8 mouse cellular contexts compared by ENCODE assay signal in the genomic region with DNA sequence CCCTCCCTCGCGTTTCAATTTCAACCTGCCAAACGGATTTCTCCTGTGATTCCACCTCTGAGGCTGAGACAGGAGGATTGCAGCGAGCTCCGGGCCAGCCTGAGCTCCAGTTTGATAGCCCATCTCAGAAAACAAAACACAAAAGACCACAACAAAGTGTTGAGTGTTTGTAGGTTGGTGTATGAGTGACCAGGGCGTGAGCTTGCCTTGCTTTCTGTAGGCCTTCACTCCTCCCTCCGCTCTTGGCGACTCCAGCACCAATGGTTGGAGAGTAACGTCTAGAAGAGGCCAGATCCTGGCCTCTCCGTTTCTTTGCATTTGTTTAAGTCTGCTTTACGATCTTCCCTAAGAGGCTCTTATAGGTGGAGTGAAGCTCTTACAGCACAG. TPM values are rescaled to one million over a fixed set of nuclear protein-coding genes. Genes with fewer than 3 reads are reported as not detected.
DNase-seq lines count a peak whose midpoint lies in the region; ATAC-seq and TF ChIP-seq lines count a peak whose summit lies in the region.

No protein-coding gene starts in this region.

- H3K36me3 ChIP-seq in heart, embryonic 11.5 days (ENCODE audit: control insufficient read depth, insufficient read depth, low read length): no peaks in the 10 kb centered on the region; the same call in 1 of the 2 replicates
- H3K36me3 ChIP-seq in limb, embryonic 14.5 days (ENCODE audit: control insufficient read depth, insufficient read depth, low read length): no peaks in the 10 kb centered on the region

- H3K4me2 ChIP-seq in heart, embryonic 11.5 days: peak overlapping the region; percentile 87
- peak overlapping the region; percentile 85 for H3K4me2 ChIP-seq in limb, embryonic 14.5 days (replicated peaks; ENCODE audit: low read depth, low read length, severe bottlenecking)

- H3K4me3 ChIP-seq in heart, embryonic 11.5 days (ENCODE audit: low read depth, low read length): peak overlapping the region; percentile 87
- peak overlapping the region; percentile 64 for H3K4me3 ChIP-seq in limb, embryonic 14.5 days (replicated peaks; ENCODE audit: low read length)
- peak overlapping the region; percentile 91 for H3K4me3 ChIP-seq in olfactory bulb, adult 2 months (ENCODE audit: insufficient read depth, low read depth, low read length)

- no peaks in the 10 kb centered on the region for H3K9me3 ChIP-seq in heart, embryonic 11.5 days (replicated peaks; ENCODE audit: control insufficient read depth, low read length)
- no peaks in the 10 kb centered on the region for H3K9me3 ChIP-seq in limb, embryonic 14.5 days (ENCODE audit: control insufficient read depth, low read length)

- TF ChIP-seq POLR2A in brain, embryonic 14.5 days (IDR thresholded peaks at IDR 0.05; ENCODE audit: borderline replicate concordance, extremely low read depth, insufficient read depth, insufficient read length, poor library complexity, severe bottlenecking): no peak
- TF ChIP-seq POLR2A in limb, embryonic 14.5 days (IDR thresholded peaks at IDR 0.05; ENCODE audit: borderline replicate concordance, extremely low read depth, insufficient read depth, insufficient read length): no peak
- no peak for TF ChIP-seq POLR2A in olfactory bulb, adult 2 months (IDR thresholded peaks at IDR 0.05; ENCODE audit: insufficient read depth, low read depth, low read length)

- peak overlapping the region; percentile 97 for H3K9ac ChIP-seq in heart, embryonic 11.5 days (ENCODE audit: low read depth, low read length)
- peak overlapping the region; percentile 87 for H3K9ac ChIP-seq in limb, embryonic 14.5 days (ENCODE audit: low read depth, low read length, severe bottlenecking)

- H3K27ac ChIP-seq in heart, embryonic 11.5 days (ENCODE audit: low read depth, low read length): peak overlapping the region; percentile 96
- H3K27ac ChIP-seq in limb, embryonic 14.5 days (replicated peaks; ENCODE audit: low read depth, low read length): peak overlapping the region; percentile 81; the same call in 1 of the 2 replicates
- H3K27ac ChIP-seq in olfactory bulb, adult 2 months (ENCODE audit: insufficient read depth, low read depth, low read length): no peak overlapping the region

- ATAC-seq in heart, embryonic 11.5 days (replicated peaks; ENCODE audit: insufficient number of reproducible peaks, low FRiP score, low TSS enrichment): no peak
- ATAC-seq in limb, embryonic 14.5 days (ENCODE audit: low FRiP score, low read depth): no peak

- TF ChIP-seq CTCF in brain, embryonic 14.5 days (IDR thresholded peaks at IDR 0.05; ENCODE audit: borderline replicate concordance, extremely low read depth, insufficient read depth, insufficient read length): no peak
- TF ChIP-seq CTCF in olfactory bulb, adult 2 months (IDR thresholded peaks at IDR 0.05; ENCODE audit: insufficient read depth, low read depth, low read length): no peak

- WGBS in heart, embryonic 11.5 days (ENCODE audit: insufficient replicate concordance): 29% methylated on average over 11 of the region's 11 CpGs
- 32% methylated on average over 11 of the region's 11 CpGs for WGBS in limb, embryonic 14.5 days
- WGBS in olfactory bulb, adult 2 months: 33% methylated on average over 11 of the region's 11 CpGs

- intact Hi-C loops in heart, postnatal 36 days (cut with DNase I): loop anchor here (5.0 kb wide), 2 partner anchors 79 to 141 kb away; a partner anchor contains a TSS

- no peaks in the 10 kb centered on the region for H3K27me3 ChIP-seq in heart, embryonic 11.5 days (ENCODE audit: control insufficient read depth, insufficient read depth, low read length)
- no peaks in the 10 kb centered on the region for H3K27me3 ChIP-seq in limb, embryonic 14.5 days (ENCODE audit: control insufficient read depth, insufficient read depth, low read length)

- DNase-seq in heart, postnatal 36 days: no peak
- DNase-seq in brain, embryonic 14.5 days (ENCODE audit: low read depth): peak; percentile 21
- peak; percentile 17 for DNase-seq in heart, postnatal 4 days
- peak; percentile 12 for DNase-seq in limb, embryonic 14.5 days (ENCODE audit: low spot score)
- DNase-seq in gastrocnemius, adult 8-10 months (ENCODE audit: low spot score in 2 of 2): no peak
- DNase-seq in layer of hippocampus, postnatal 36 days: no peak

- peaks cover 7% of the 10 kb centered on the region; the same call in 1 of the 2 replicates for H3K4me1 ChIP-seq in heart, embryonic 11.5 days (ENCODE audit: control insufficient read depth, insufficient read depth, low read length)
- H3K4me1 ChIP-seq in limb, embryonic 14.5 days (ENCODE audit: control insufficient read depth, insufficient read depth, low read length): peaks cover 8% of the 10 kb centered on the region
- H3K4me1 ChIP-seq in olfactory bulb, adult 2 months (ENCODE audit: control insufficient read depth, insufficient read depth, low read length): peaks cover 5% of the 10 kb centered on the region

RNA-seq across cellular contexts. Expression of a gene that starts 0.6 kb away (rescaled TPM):
- 39.9 and 48.3 TPM in 2 replicates for polyA plus RNA-seq in heart, embryonic 11.5 days (2014; fragmentation: Nextera tagmentation; extraction: Ambion mirVana)
- 10 to 100 TPM; 15.8 to 18.0 TPM for total RNA-seq in heart, postnatal 36 days (2021)
- polyA plus RNA-seq in brain, embryonic 14.5 days (2012; rRNA removed): 14.5 and 16.7 TPM in 2 replicates
- 10 to 100 TPM; 25.4 to 25.5 TPM for total RNA-seq in heart, postnatal 4 days (2021)
- polyA plus RNA-seq in limb, embryonic 14.5 days (2012; rRNA removed): 29.1 and 35.2 TPM in 2 replicates
- polyA plus RNA-seq in limb, embryonic 14.5 days (2014; fragmentation: Nextera tagmentation; extraction: Ambion mirVana): 47.0 and 47.4 TPM in 2 replicates
- polyA plus RNA-seq in olfactory bulb, adult 2 months (2012; ENCODE audit: insufficient read depth, insufficient read length, low replicate concordance, missing spikeins): not detected in 2 replicates
- total RNA-seq in gastrocnemius, adult 8-10 months (2022): 1 to 10 TPM; 5.0 to 6.3 (median 5.6) TPM
- 10 to 100 TPM; 41.3 to 42.0 TPM for total RNA-seq in layer of hippocampus, postnatal 36 days (2021)

RNA-seq across cellular contexts. Expression of a gene that starts 0.8 kb away (rescaled TPM):
- 129 and 133 TPM in 2 replicates for polyA plus RNA-seq in heart, embryonic 11.5 days (2014; fragmentation: Nextera tagmentation; extraction: Ambion mirVana)
- 10 to 100 TPM; 46.6 to 48.5 TPM for total RNA-seq in heart, postnatal 36 days (2021)
- polyA plus RNA-seq in brain, embryonic 14.5 days (2012; rRNA removed): 67.4 and 83.5 TPM in 2 replicates
- 10 to 100 TPM; 64.0 to 67.8 TPM for total RNA-seq in heart, postnatal 4 days (2021)
- polyA plus RNA-seq in limb, embryonic 14.5 days (2012; rRNA removed): 90.6 and 116 TPM in 2 replicates
- polyA plus RNA-seq in limb, embryonic 14.5 days (2014; fragmentation: Nextera tagmentation; extraction: Ambion mirVana): 124 and 141 TPM in 2 replicates
- polyA plus RNA-seq in olfactory bulb, adult 2 months (2012; ENCODE audit: insufficient read depth, insufficient read length, low replicate concordance, missing spikeins): not detected in 2 replicates
- total RNA-seq in gastrocnemius, adult 8-10 months (2022): 10 to 100 TPM; 33.9 to 40.1 (median 35.6) TPM
- 10 to 100 TPM; 47.3 to 49.8 TPM for total RNA-seq in layer of hippocampus, postnatal 36 days (2021)

Comparison
In these comparisons a context has a peak if more than half of its experiments do, and no peak if none do; other contexts are left out.
1. DNase-seq: peak in brain, embryonic 14.5 days (single experiment), heart, postnatal 4 days (single experiment) and limb, embryonic 14.5 days (single experiment); none in heart, postnatal 36 days (0 of 2), gastrocnemius, adult 8-10 months (0 of 2) and layer of hippocampus, postnatal 36 days (0 of 2).
2. Peak in every context shown above with its lines, with median percentiles within 50 percentile points of each other: H3K4me3 ChIP-seq.